8 mouse cellular contexts compared by ENCODE assay signal in the genomic region with DNA sequence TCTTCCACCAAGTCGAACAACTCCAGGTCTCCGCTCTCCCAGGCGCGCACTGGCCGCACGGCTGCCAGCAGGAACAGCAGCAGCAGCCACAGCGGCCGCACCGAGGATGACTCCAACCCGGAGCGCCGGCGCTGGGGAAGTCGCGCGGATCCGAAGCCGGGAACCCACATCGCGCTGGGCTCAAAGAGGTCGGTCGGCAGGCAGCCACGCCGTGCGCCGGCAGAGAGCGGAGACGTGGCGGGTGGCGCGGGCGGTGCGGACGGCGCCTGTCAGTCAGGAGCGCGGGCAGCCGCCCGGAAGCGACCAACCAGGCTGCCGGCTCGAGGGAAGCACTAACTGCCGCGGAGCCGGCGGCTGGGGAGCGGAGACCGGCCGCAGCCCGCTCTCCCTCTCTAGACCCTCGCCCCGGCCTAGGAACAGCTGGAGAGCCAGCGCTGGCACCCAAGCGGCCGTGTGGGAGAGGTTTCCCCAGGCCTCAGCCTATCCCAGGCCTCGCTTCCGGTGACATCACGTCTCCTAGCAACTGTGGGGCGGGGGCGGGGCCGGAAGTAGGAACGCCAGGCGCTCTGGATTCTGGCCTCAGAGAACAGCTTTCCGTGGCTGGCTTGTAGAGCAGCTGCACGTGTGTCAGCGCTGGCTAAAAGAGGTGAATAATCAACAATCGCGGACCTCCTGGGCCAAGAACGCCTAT. TPM values are rescaled to one million over a fixed set of nuclear protein-coding genes. Genes with fewer than 3 reads are reported as not detected.
DNase-seq lines count a peak whose midpoint lies in the region; ATAC-seq lines count a peak whose summit lies in the region.

A gene (minus strand): TSS at position 500 of the 691 bp plus-strand sequence.

- no peaks in the 10 kb centered on the region for H3K9me3 ChIP-seq in hindbrain, embryonic 11.5 days (ENCODE audit: control insufficient read depth, low read length)

- WGBS in hindbrain, embryonic 11.5 days: under 1% methylated on average over 61 of the region's 69 CpGs

- peak within 1 kb of the TSS; percentile 82 for H3K4me3 ChIP-seq in hindbrain, embryonic 11.5 days (ENCODE audit: low read depth, low read length)

- peak within 1 kb of the TSS; percentile 71 for H3K4me2 ChIP-seq in hindbrain, embryonic 11.5 days (replicated peaks; ENCODE audit: low read depth, low read length)

- peak within 1 kb of the TSS; percentile 88 for H3K9ac ChIP-seq in hindbrain, embryonic 11.5 days (ENCODE audit: low read depth, low read length)

- 0 out of 2 replicates have a peak, but pooled peaks cover 2% of the 10 kb centered on the region for H3K4me1 ChIP-seq in hindbrain, embryonic 11.5 days (replicated peaks; ENCODE audit: control insufficient read depth, insufficient read depth, low read length)

- no peaks in the 10 kb centered on the region for H3K27me3 ChIP-seq in hindbrain, embryonic 11.5 days (ENCODE audit: control insufficient read depth, insufficient read depth, low read length)

- DNase-seq in Muller cell, postnatal 12 days (ENCODE audit: inconsistent ontology term): peak; percentile 99
- peak; percentile 87 for DNase-seq in cerebellum, adult 9-11 months
- DNase-seq in frontal cortex, adult 2 months (ENCODE audit: extremely low spot score in 1 of 2, low spot score in 1 of 2): peak; percentile 75 to 86
- DNase-seq in hindbrain, embryonic 11.5 days (ENCODE audit: low spot score): peak; percentile 95
- DNase-seq in layer of hippocampus, postnatal 10 days (ENCODE audit: low spot score in 2 of 2): peak; percentile 83 to 87
- DNase-seq in lung, postnatal 10 days: peak; percentile 92
- DNase-seq in ovary, postnatal 36 days (ENCODE audit: low spot score): peak; percentile 88
- peak; percentile 88 for DNase-seq in thymus, postnatal 25 days

- H3K36me3 ChIP-seq in hindbrain, embryonic 11.5 days (ENCODE audit: control insufficient read depth, insufficient read depth, low read length): no peaks in the 10 kb centered on the region

- ATAC-seq in hindbrain, embryonic 11.5 days (ENCODE audit: low FRiP score): peak; percentile 100

- peak within 1 kb of the TSS; percentile 97 for H3K27ac ChIP-seq in hindbrain, embryonic 11.5 days (ENCODE audit: low read depth, low read length)

RNA-seq across cellular contexts. Expression of the gene that starts here (rescaled TPM):
- 13.7 and 16.6 TPM in 2 replicates for polyA plus RNA-seq in frontal cortex, adult 2 months (2012; rRNA removed)
- polyA plus RNA-seq in hindbrain, embryonic 11.5 days (2014; fragmentation: Nextera tagmentation; extraction: Ambion mirVana): 31.8 and 35.5 TPM in 2 replicates
- 10 to 100 TPM; 15.7 to 22.2 TPM for total RNA-seq in layer of hippocampus, postnatal 10 days (2021)

Comparison
In these comparisons a context has a peak if more than half of its experiments do, and no peak if none do; other contexts are left out.
1. Peak in every context shown above with its lines: DNase-seq, ATAC-seq, H3K4me3 ChIP-seq and H3K27ac ChIP-seq.